Mouse (Mus musculus) CD4-positive, CD25-positive, alpha-beta regulatory T cell (primary cell): Measurements from ENCODE around the gene Vdac2. TPM values are rescaled to one million over a fixed set of nuclear protein-coding genes. Genes with fewer than 3 reads are reported as not detected.

ENCODE experiments used
- polyA plus RNA-seq: library from polyadenylated mRNA; unstranded; fragments of 100-300 nt; shearing (Covaris generic); gene quantifications from one replicate; pipeline ENCODE4 v1.2.1, GENCODE M21; 2017

Vdac2 gene
- polyA plus RNA-seq, result 177 TPM

GRCm38 (mm10) chr14:21824938-21825337, at the start of gene Vdac2:
Gene Vdac2 (plus strand): TSS chr14:21825238.

GRCm38 (mm10) chr14:21848166-21849154, 23.4 kb downstream of the Vdac2 start, which contains the start of gene Comtd1:
Gene Comtd1 (minus strand): TSS chr14:21848977.

Other genes with a start within 250 kb of the Vdac2 start
- not detected for gene Dupd1, start 110.7 kb upstream of the Vdac2 start, polyA plus RNA-seq
- gene Samd8, start 74.7 kb upstream of the Vdac2 start, polyA plus RNA-seq, result 8.8 TPM
- not detected for gene Dusp13, start 74.1 kb upstream of the Vdac2 start, polyA plus RNA-seq
- 30.0 TPM for gene Comtd1, start 23.7 kb downstream of the Vdac2 start, polyA plus RNA-seq
- gene Zfp503, start 164.4 kb downstream of the Vdac2 start, polyA plus RNA-seq, result not detected
- not detected for gene Lrmda, start 194.5 kb downstream of the Vdac2 start, polyA plus RNA-seq